Mouse (Mus musculus) olfactory bulb, adult 2 months (tissue): ENCODE data around the gene Aes.

Experiments used
- CTCF ChIP-seq: fragments of 200-500 bp; IDR thresholded peaks from 2 replicates; pipeline ENCODE4 v1.5.1; 2012; ENCODE audit warnings: low read depth, mild to moderate bottlenecking, low read length, moderate library complexity; ENCODE audit not compliant: insufficient read depth
- POLR2A ChIP-seq: fragments of 200-500 bp; IDR thresholded peaks from 2 replicates; pipeline ENCODE4 v1.6.1; 2012; ENCODE audit warnings: mild to moderate bottlenecking, low read depth, low read length, moderate library complexity; ENCODE audit not compliant: insufficient read depth

- no peak for TF ChIP-seq POLR2A
- TF ChIP-seq CTCF: no peak
Observed at GRCm38 (mm10) chr10:81562411-81562810, 3.1 kb downstream of the Aes start.
